Mouse (Mus musculus) brain, embryonic 18.5 days (tissue): Measurements from ENCODE around the gene Hnrnpa3.
"Not testable (repeated sequence)": the region's sequence is repeated elsewhere in the genome, so short reads cannot be mapped to it uniquely, and the experiment has no call there.

ENCODE experiments used
- DNase-seq: peaks from one replicate; pipeline ENCODE4 v3.0.0-alpha.2; 2012; ENCODE audit warnings: low read depth, low spot score

Gene Hnrnpa3

GRCm38 (mm10) chr2:75658727-75659628 lies at the start of gene Hnrnpa3:
Hnrnpa3 (plus strand) TSS chr2:75659261.
- DNase-seq = peak; percentile 98

DNA sequence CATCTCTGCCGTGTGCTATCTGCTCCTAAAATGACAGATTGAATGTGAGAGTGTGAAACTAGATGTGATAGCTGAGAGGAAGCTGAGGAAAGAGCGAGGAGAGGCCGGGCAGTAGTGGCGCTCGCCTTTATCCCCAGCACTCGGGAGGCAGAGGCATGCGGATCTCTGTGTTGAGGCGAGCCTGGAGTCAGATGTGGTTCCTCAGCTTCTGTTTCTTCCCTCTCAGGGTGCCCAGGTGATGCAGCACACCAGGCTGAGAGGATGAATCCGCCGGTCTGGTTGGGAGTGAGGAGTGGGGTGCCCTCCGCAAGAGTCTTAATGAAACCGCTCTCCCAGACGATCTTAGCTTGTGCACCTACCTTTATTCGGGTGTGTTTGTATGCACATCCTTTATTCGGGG lies 49.1 kb upstream of the Hnrnpa3 start:
- DNase-seq = no peak

GRCm38 (mm10) chr2:75610602-75611001 lies 48.5 kb upstream of the Hnrnpa3 start:
- DNase-seq = not testable (repeated sequence)

DNA sequence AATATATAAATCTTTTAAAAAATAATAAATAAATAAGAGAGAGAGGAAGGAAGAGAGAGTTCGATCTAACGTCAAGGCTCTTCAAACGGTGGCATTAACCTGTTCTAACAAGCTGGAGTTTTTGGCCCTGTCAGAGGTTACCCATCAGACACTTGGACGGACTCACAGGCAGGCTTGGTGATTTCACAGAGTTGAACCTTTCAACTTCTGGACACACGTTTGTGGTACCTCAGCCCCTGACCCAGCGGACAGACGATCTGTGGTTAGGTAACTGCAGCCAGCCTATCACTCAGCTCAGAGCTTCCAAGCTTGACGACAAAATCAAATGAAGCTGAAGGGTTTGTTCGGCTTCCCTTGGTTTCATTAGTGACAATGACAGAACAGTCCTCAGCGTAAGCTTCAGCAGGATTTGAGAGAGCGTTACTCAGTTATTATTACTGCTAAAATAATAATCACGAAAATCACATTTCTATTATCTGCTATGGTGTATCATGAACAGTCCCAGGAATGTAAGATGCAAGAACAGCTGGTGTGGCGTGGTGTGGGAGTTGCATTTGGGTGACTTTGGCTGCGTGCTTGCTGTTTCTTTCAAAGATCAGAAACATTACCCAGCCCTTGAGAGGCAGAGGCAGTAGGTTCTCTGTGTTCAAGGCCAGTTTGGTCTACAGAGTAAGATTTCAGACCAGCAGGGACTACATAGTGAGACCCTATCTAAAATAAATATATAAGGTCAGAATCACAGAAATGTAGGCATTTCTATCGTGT lies 47.8 kb upstream of the Hnrnpa3 start:
- DNase-seq = no peak

DNA sequence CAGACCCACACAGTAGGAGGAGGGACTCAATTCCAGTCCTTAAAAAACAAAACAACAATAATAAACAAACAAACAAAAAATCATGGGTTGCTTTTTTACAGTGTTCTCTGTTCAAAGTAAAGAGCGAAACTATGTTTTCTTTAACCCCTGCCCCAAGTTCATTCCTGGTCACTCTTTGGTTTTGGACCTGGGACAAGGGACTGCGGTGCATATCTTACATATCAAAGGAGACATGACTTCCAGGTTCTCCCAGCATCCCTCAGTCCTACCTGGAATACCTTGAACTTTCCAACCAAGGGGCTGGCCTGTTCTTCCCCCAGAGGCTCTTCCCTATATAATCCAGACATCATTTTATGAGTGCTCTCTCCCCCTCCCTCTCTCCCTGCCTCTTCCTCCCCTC lies 47.1 kb upstream of the Hnrnpa3 start:
- DNase-seq = no peak

DNA sequence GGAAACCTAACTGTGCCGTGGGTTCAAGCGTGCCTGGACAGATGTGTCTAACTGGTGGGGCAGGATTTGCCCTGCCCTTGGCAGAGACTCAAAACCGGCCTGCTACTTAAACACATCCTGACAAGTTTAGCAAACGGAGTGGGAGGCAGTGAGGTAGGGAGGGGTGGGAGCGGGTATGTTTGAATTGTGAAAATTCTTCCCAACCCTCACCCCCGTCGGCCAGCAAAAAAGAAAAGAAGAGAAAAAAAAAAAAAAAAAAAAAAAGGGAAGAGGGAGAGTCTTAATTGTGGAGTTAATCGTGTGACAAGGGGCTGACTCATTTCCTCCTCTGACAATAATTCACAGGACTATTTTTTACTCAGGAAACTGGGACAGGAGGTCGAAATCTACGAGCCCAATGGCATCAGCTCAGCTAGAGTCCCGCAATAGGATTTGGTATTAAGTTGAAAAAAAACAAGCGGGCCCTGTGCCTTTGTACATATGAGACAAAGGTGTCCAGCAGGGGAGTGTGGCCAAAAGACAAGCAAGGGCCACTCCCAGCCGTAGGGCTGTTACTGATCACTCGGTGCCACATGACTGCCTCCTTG lies 46.0 kb upstream of the Hnrnpa3 start:
- DNase-seq = no peak

DNA sequence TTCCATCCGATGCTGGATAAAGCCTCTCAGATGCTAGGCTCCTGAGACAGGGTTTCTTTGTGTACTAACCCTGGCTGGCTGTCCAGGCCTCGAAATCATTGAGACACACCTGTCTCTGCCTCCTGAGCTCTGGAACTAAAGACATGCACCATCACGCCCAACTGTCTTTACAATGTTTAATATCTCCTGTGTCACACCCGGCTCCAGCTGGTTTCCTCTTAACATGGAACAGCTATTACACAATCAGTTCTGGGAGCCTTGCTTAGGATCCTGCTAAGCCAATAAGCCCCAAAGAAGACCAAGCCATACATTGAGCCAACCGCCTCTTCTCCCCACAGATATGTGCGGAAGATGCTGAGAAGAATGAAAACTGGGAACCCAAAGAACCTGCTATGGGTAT lies 44.5 kb upstream of the Hnrnpa3 start:
- no peak for DNase-seq

GRCm38 (mm10) chr2:75616911-75617310 lies 42.1 kb upstream of the Hnrnpa3 start:
- no peak for DNase-seq

GRCm38 (mm10) chr2:75618712-75619111 lies 40.3 kb upstream of the Hnrnpa3 start:
- DNase-seq = no peak

DNA sequence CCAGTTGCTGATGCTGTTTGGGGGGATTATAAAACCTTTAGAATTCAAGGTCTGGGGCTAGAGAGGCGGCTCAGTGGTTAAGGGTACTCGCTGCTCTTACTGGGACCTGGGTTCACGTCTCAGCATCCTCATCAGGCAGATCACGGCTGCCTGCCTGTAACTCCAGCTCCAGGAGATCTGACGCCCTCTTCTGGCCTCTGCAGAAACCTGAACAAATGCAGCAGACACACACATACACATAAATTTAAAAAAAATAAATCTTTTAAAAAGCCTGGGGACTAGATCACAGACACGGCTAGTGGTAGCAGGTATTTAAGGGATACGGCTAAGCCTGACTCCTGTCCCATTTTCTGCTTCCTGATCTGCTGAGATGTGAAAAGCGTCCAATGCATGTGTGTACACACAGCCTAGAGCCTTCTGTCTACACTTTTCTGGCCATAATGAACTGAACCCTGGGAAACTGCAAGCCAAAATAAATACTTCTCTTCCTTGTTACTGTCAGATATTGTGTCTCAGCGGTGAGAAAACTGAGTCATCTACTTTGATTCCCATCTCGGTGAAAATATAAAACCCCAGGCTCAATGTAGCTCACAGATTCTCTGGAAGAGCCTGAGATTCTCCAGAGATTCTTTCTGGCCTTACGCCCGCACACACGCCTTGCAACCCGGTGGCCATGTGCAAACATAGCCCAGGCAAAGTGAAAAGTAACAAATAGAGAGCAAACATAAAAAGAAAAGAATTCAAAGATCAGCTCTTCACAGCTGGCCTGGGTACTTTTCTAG lies 37.0 kb upstream of the Hnrnpa3 start:
- no peak for DNase-seq

DNA sequence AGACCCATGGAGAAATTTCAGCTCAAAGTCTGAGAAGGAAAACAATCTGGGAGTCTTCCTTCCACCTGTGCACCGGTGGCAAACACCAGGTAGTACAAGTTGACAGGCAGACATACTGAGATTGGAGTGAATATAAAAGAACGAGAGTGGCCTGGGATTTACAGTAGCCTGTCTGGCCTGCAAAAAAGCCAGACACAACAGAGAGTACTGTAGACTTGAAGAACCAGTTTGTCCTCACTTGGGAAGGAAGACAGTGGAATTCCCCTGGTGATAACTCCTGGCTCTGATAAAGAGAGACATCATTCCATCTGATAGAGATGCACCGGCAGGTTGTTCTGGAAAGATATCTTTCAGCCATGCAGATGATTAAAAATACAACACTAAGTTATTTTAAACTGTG lies 34.0 kb upstream of the Hnrnpa3 start:
- no peak for DNase-seq

DNA sequence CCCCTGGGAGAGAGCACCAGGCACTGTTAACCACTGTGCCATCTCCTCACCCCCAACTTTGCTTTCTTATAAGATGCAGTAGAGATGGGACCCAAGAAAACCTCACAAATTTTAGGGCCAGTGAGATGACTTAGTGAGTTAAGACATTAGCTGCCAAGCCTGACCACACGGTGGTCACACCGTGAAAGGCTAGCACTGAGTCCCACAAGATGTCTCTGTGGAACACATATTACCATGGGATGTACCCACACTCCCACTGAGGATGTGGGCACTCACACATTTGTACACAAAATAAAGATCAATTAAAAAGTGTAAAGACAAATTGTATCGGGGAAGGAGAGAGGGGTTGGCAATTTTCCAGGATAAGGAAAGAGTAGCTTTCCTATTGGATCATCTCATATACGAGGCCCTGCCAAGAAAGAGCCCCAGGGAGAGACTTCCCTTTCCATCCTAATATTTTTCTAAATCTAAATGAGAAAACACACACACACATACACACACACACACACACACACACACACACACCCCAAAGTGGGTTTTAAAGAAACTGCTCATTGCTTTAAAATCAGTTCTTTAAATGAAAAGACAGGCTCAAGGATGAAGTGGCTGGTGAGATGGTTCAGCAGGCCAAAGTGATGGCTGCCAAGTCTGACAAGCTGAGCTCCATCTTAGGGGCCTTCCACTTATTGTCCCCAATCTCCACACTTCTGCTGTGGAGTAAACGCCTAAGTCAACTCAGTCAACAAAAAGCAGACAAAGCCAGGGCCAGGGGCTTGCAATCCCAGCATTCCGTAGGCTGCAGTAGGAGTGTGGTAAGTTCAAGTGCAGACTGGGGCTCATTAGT lies 32.2 kb upstream of the Hnrnpa3 start:
- no peak for DNase-seq

DNA sequence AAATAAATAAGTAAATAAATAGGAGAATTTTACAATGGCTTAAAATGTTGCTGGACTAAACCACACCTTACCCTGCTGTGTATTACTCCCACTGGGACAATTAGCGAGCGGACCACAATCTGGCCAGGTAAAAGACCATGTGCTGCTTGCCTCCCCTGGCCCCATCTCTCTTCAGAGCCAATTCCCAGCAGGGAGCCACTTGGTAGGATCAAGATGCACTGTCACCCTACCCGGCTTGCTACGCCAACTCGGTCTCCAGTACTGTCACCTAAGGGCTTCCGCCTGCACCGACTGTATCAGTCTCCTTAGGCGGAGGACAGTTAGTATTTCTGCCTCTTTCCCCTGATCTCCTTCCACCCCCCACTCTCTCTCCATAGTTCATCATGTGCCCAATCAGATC lies 30.6 kb upstream of the Hnrnpa3 start:
- DNase-seq = no peak

DNA sequence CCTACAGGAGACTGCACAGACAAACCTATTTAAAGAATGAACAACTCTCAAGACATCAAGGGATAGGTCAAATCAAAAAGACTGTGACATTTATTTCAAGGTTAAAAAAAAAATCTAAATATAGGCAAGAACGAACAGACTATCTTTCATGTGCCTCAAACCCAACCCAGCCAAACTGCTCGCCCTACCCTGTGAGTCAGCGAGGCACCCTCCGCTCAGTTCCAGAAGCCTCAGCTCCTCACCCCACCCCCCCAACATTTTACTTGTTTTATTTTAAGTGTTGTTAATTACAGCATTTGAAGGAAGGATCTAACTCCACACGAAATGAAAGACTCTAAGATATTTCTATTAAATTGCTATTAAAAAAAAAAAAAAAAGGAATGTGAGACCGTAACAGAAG lies 27.6 kb upstream of the Hnrnpa3 start:
- DNase-seq = no peak

- DNase-seq = no peak
Observed at GRCm38 (mm10) chr2:75632043-75632442, 27.0 kb upstream of the Hnrnpa3 start.

GRCm38 (mm10) chr2:75632721-75633181 lies 26.3 kb upstream of the Hnrnpa3 start:
- no peak for DNase-seq

- DNase-seq = no peak
Observed at GRCm38 (mm10) chr2:75633381-75633780, 25.7 kb upstream of the Hnrnpa3 start.

GRCm38 (mm10) chr2:75633784-75634183 lies 25.3 kb upstream of the Hnrnpa3 start:
- DNase-seq = no peak

DNA sequence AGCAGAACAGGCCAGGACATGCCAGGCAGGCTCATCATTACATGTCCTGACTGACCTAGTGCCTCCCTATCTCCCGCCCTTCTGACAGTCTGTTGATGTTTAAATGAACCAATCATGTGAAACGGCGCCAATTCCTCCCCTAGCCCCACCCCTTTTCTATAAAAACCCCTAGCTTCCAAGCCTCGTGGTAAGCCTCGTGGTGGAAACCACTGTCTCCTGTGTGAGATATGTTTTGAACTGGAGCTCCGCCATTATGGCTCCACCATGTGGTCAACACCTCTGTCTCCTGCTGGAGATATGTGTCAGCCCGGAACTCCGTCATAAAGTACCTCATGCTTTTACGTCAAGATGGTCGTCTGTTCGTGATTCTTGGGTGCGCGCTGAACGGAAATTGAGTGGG lies 24.6 kb upstream of the Hnrnpa3 start:
- not testable (repeated sequence) for DNase-seq

DNA sequence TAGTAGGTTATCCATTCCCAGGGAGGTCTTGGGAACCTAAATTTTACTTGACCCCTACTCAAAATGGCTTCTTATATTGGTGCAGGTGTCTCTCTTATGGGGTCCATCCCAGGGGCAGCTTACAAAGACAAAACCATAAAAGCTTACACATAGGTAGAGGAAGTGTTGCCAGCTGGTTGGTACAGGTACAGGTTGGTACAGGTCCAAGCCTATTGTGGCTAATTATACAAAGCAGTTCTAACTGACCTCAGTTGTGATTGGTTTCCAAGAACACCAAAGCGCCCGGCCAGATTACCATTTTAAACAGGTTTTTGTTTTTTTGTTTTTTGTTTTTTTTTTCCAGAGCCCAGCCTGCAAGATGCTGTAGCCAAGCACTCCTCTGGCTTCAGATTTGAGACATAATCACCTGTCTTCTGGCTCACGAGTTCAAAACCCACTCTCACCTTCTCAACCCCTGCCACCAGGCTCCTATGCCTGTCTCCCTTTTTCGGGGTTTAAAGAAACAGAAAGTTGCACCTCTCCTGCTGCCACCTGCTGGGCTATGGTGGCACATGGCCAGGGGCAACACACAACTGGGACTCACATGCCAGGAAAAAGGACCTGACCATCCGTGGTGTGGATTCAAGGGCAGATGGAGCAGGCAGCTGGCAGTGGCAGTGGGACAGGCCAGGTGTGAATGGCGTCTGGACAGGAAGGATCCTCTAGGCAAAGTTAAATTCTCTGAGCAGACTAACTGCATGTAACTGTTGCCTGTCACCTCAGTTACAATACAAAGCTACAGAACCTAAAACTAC lies 22.6 kb upstream of the Hnrnpa3 start:
- no peak for DNase-seq
